Mouse (Mus musculus) stomach, embryonic 14.5 days (tissue): ENCODE measurements at regions not wholly inside any gene's neighbourhood (a gene's known extent, or its start where the extent isn't known, plus 50 kb on each side); places are given as distances from the start of the nearest gene placed in this dataset.

Experiments
- ATAC-seq: fragments of 200-750 bp; cut with Nextera tagmentation; 2 replicates; pipeline ENCODE4 v1.8.0; 2017; ENCODE audit warnings: low read depth, moderate TSS enrichment; ENCODE audit not compliant: insufficient number of reproducible peaks, insufficient read depth, low FRiP score
- H3K27ac ChIP-seq: fragments of 300-500 bp; sonication (generic); 2 replicates; pipeline ENCODE4 v1.5.1; 2014; ENCODE audit warnings: mild to moderate bottlenecking, low read length, moderate library complexity, mixed read lengths
- H3K27me3 ChIP-seq: fragments of 300-500 bp; sonication (generic); 2 replicates; pipeline ENCODE4 v1.6.1; 2014; ENCODE audit warnings: low read length, control low read depth, mixed read lengths; ENCODE audit not compliant: control insufficient read depth, insufficient read depth
- H3K36me3 ChIP-seq: fragments of 300-500 bp; sonication (generic); 2 replicates; pipeline ENCODE4 v1.6.1; 2014; ENCODE audit warnings: mild to moderate bottlenecking, control low read depth, low read length, moderate library complexity, mixed read lengths; ENCODE audit not compliant: control insufficient read depth, insufficient read depth
- H3K4me1 ChIP-seq: fragments of 300-500 bp; sonication (generic); 2 replicates; pipeline ENCODE4 v1.6.1; 2014; ENCODE audit warnings: low read length, control low read depth, mixed read lengths; ENCODE audit not compliant: control insufficient read depth, insufficient read depth
- H3K4me2 ChIP-seq: fragments of 300-500 bp; sonication (generic); replicated peaks from 2 replicates; pipeline ENCODE4 v1.6.1; 2014; ENCODE audit warnings: low read depth, low read length, control low read depth
- H3K4me3 ChIP-seq: fragments of 300-500 bp; sonication (generic); 2 replicates; pipeline ENCODE4 v1.5.1; 2014; ENCODE audit warnings: low read depth, low read length, control low read depth
- H3K9ac ChIP-seq: fragments of 300-500 bp; sonication (generic); replicated peaks from 2 replicates; pipeline ENCODE4 v1.6.1; 2014; ENCODE audit warnings: low read depth, mild to moderate bottlenecking, control low read depth, low read length, moderate library complexity, mixed read lengths
- H3K9me3 ChIP-seq: fragments of 300-500 bp; sonication (generic); 2 replicates; pipeline ENCODE4 v1.6.1; 2016; ENCODE audit warnings: low read depth, low read length, control low read depth; ENCODE audit not compliant: control insufficient read depth
- WGBS: fragments of 180-500 bp; shearing (Covaris S2); extraction: QIAGEN DNeasy Blood & Tissue Kit; methylation state at CpG from one replicate; pipeline ENCODE4 v1.1.7; 2014; 5-methylcytosine and 5-hydroxymethylcytosine counted together

- Histone ChIP-seq H3K4me2 (no peak overlapping the region), H3K27ac (no peak overlapping the region), H3K27me3 (no peaks in the 10 kb centered on the region), H3K9ac (no peak overlapping the region), H3K4me1 (no peaks in the 10 kb centered on the region), H3K4me3 (no peak overlapping the region), H3K36me3 (no peaks in the 10 kb centered on the region), H3K9me3 (no peaks in the 10 kb centered on the region)
- 68% methylated on average over 5 of the region's 5 CpGs for WGBS
- ATAC-seq = no peak
These were observed 65.8 kb upstream of the Atp11b start for GRCm38 (mm10) chr3:35688111-35688510.

GRCm38 (mm10) chr3:35688781-35689180, 65.1 kb upstream of the Atp11b start:
- Histone ChIP-seq H3K27ac (no peak overlapping the region), H3K9me3 (no peaks in the 10 kb centered on the region), H3K4me2 (no peak overlapping the region), H3K27me3 (no peaks in the 10 kb centered on the region), H3K4me3 (no peak overlapping the region), H3K9ac (no peak overlapping the region), H3K36me3 (no peaks in the 10 kb centered on the region), H3K4me1 (no peaks in the 10 kb centered on the region)
- 0 out of 2 replicates have a peak, but pooled peaks have one; percentile 50 for ATAC-seq
- 14% methylated on average over 4 of the region's 4 CpGs for WGBS

DNA sequence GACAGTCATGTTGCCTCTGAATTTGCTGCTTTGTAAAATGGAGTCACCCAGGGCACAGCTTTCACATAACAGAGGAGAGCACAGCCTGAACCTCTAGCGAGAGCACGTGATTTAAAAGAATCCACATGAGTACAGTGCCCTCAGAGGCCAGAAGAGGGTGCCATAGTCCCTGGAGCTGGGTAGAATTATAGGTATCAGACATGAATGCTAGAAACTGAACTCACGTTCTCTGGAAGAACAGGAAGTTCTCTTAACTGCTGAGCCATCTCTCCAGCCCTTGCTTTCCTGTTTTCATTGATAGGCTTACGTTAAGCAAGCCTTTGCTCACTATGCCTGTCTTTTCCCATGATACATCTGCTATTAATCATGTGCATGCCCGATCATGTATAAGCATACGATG, 60.9 kb upstream of the Atp11b start:
- 41% methylated on average over 6 of the region's 6 CpGs for WGBS
- Histone ChIP-seq H3K4me1 (no peaks in the 10 kb centered on the region), H3K27me3 (no peaks in the 10 kb centered on the region), H3K4me3 (no peak overlapping the region), H3K9me3 (no peaks in the 10 kb centered on the region), H3K9ac (no peak overlapping the region), H3K27ac (no peak overlapping the region), H3K36me3 (no peaks in the 10 kb centered on the region), H3K4me2 (no peak overlapping the region)
- ATAC-seq = peak; percentile 83

DNA sequence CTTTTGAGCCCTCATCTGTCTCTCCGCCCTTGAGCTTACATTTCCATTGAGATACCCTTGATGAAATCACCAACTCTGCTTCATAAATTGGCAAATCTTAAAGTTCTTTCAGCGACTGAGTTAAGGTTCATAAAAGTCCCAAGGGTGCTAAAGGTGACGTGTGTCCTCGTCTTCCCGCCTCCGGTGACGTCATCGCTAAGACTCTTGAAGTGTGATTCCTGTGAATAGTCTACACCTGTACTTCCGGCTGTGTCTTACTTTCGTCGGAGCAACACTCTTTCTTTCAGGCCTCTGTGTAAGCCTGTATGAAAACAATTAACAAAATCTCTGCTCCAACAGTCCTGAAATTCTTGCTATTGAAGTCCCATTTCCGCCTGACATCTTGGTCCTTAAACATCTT, 60.4 kb upstream of the Atp11b start:
- no peak for ATAC-seq
- Histone ChIP-seq H3K4me1 (no peaks in the 10 kb centered on the region), H3K9me3 (no peaks in the 10 kb centered on the region), H3K27me3 (no peaks in the 10 kb centered on the region), H3K4me3 (no peak overlapping the region), H3K36me3 (no peaks in the 10 kb centered on the region), H3K9ac (no peak overlapping the region), H3K4me2 (no peak overlapping the region), H3K27ac (no peak overlapping the region)
- 83% methylated on average over 12 of the region's 12 CpGs for WGBS

DNA sequence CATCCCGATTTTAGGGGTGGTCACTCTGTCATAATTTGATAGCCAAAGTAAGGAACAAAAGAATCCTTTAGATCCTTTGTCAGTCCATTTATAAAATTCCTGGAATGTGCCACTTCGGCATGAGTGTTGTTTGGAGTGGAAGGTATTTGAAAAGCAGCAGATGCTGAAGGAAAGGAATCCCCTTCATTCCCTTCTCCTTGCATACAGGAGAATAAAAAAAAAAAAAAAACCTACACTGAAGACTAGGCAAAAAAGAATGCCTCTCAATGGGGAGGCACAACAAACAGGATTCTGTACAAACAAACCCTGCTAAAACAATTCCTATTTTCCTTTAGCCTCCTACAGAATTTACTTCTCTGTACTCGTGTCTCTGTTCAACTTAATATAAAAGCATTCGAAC, 59.7 kb upstream of the Atp11b start:
- Histone ChIP-seq H3K9me3 (no peaks in the 10 kb centered on the region), H3K27ac (no peak overlapping the region), H3K4me3 (no peak overlapping the region), H3K4me2 (no peak overlapping the region), H3K36me3 (no peaks in the 10 kb centered on the region), H3K9ac (no peak overlapping the region), H3K27me3 (no peaks in the 10 kb centered on the region), H3K4me1 (no peaks in the 10 kb centered on the region)
- WGBS = 51% methylated on average over 4 of the region's 4 CpGs
- ATAC-seq = no peak

DNA sequence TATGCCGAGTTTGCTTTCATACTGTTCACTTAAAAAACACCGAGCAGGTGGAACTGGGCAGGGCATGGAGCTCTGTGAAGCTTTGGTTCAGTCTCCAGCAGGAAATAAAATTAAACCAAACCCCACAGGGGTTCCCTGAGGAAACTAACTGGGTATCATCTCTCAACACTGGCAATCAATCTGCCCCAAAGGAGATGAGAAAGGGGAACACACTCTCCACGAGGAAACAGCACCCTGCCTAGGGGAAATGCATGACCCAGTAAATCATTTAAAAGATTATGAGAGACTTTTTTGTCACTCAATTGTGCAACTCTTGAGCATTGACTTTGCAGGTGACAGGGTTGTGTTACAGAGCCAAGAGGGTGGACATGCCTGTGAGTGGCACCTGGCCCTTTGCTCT, 58.0 kb upstream of the Atp11b start:
- H3K36me3 ChIP-seq = no peaks in the 10 kb centered on the region
- H3K27ac ChIP-seq = no peak overlapping the region
- H3K9ac ChIP-seq = no peak overlapping the region
- whole genome bisulfite sequencing = 59% methylated on average over 3 of the region's 3 CpGs
- ATAC-seq = no peak
- H3K4me3 ChIP-seq = no peak overlapping the region
- no peaks in the 10 kb centered on the region for H3K27me3 ChIP-seq
- no peak overlapping the region for H3K4me2 ChIP-seq
- no peaks in the 10 kb centered on the region for H3K9me3 ChIP-seq
- no peaks in the 10 kb centered on the region for H3K4me1 ChIP-seq

GRCm38 (mm10) chr3:35699266-35699665, 54.6 kb upstream of the Atp11b start:
- Histone ChIP-seq H3K27me3 (no peaks in the 10 kb centered on the region), H3K9me3 (no peaks in the 10 kb centered on the region), H3K9ac (no peak overlapping the region), H3K27ac (no peak overlapping the region), H3K4me3 (no peak overlapping the region), H3K36me3 (no peaks in the 10 kb centered on the region), H3K4me1 (no peaks in the 10 kb centered on the region), H3K4me2 (no peak overlapping the region)
- WGBS = 80% methylated on average over 2 of the region's 2 CpGs
- ATAC-seq = no peak

DNA sequence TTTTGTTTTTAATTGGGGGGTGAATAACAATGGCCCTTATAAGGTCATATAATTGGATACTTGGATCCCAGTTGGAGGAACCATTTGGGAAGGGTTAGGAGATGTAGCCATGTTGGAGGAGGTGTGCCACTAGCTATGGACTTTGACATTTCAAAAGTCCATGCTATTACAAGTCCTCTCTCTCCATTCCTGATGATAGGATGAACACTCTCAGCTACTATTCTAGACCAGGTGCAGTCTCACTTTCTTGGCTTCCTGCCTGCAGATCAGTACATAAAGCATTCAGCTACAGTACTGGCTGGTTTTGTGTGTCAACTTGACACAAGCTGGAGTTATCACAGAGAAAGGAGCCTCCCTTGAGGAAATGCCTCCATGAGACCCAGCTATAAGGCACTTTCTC, 53.9 kb upstream of the Atp11b start:
- Histone ChIP-seq H3K4me2 (no peak overlapping the region), H3K9ac (no peak overlapping the region), H3K9me3 (no peaks in the 10 kb centered on the region), H3K4me1 (no peaks in the 10 kb centered on the region), H3K27ac (no peak overlapping the region), H3K27me3 (no peaks in the 10 kb centered on the region), H3K4me3 (no peak overlapping the region), H3K36me3 (no peaks in the 10 kb centered on the region)
- no peak for ATAC-seq

GRCm38 (mm10) chr3:35703528-35704327, 50.2 kb upstream of the Atp11b start:
- Histone ChIP-seq H3K9me3 (no peaks in the 10 kb centered on the region), H3K4me2 (no peak overlapping the region), H3K4me3 (no peak overlapping the region), H3K9ac (no peak overlapping the region), H3K27me3 (no peaks in the 10 kb centered on the region), H3K27ac (no peak overlapping the region), H3K4me1 (no peaks in the 10 kb centered on the region), H3K36me3 (no peaks in the 10 kb centered on the region)
- ATAC-seq = no peak
- 74% methylated on average over 8 of the region's 8 CpGs for WGBS
